Mouse (Mus musculus) thymus, adult 2 months (tissue): Measurements from ENCODE around the gene Prcd.

ENCODE experiments used
- CTCF ChIP-seq: fragments of 200-500 bp; IDR thresholded peaks from 2 replicates; pipeline ENCODE4 v1.5.1; 2012; ENCODE audit warnings: mild to moderate bottlenecking, control low read depth, low read length, moderate library complexity, borderline replicate concordance; ENCODE audit not compliant: control insufficient read depth, poor library complexity, insufficient read depth; ENCODE audit errors: extremely low read depth
- POLR2A ChIP-seq: fragments of 200-500 bp; IDR thresholded peaks from 2 replicates; pipeline ENCODE4 v1.6.1; 2012; ENCODE audit warnings: mild to moderate bottlenecking, low read length, control low read depth, moderate library complexity; ENCODE audit not compliant: control insufficient read depth, poor library complexity, insufficient read depth; ENCODE audit errors: extremely low read depth

DNA sequence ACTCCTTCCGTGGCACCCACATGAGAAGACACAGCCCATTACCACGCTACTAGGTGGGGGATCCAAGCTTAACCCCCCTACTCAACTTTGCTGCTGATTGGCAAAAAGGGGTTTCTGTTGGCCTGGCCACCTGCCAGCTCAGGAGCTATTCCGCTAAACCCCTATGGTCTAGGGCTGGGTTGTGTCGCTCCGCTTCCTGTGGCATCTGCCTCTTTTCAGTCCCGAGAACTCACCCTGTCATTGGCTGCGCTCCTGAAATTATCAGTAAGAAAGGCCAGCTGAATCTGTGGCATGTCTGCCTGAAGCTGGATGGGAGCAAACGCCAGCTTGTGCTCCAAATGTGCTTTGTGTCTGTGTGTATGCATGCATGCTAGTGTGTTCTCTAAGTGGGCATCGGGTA lies 6.8 kb downstream of the Prcd start:
- TF ChIP-seq CTCF = no peak
- TF ChIP-seq POLR2A = no peak
